Mouse (Mus musculus) hindbrain, embryonic 16.5 days (tissue): ENCODE results near the gene Olfr552. TPM values are rescaled to one million over a fixed set of nuclear protein-coding genes. Genes with fewer than 3 reads are reported as not detected.

Experiments
- ATAC-seq: fragments of 200-750 bp; cut with Nextera tagmentation; 2 replicates; pipeline ENCODE4 v1.8.0; 2017; ENCODE audit warnings: moderate TSS enrichment, moderate library complexity
- H3K27ac ChIP-seq: fragments of 300-500 bp; sonication (generic); 2 replicates; pipeline ENCODE4 v1.5.1; 2014; ENCODE audit warnings: low read depth, mild to moderate bottlenecking, control low read depth, low read length, moderate library complexity
- H3K27me3 ChIP-seq: fragments of 300-500 bp; sonication (generic); replicated peaks from 2 replicates; pipeline ENCODE4 v1.6.1; 2014; ENCODE audit warnings: low read length; ENCODE audit not compliant: control insufficient read depth, insufficient read depth
- H3K36me3 ChIP-seq: fragments of 300-500 bp; sonication (generic); 2 replicates; pipeline ENCODE4 v1.6.1; 2014; ENCODE audit warnings: mild to moderate bottlenecking, low read length, moderate library complexity, mixed read lengths; ENCODE audit not compliant: control insufficient read depth, insufficient read depth
- H3K4me1 ChIP-seq: fragments of 300-500 bp; sonication (generic); 2 replicates; pipeline ENCODE4 v1.6.1; 2014; ENCODE audit warnings: low read depth, low read length; ENCODE audit not compliant: control insufficient read depth, insufficient read depth
- H3K4me2 ChIP-seq: fragments of 300-500 bp; sonication (generic); 2 replicates; pipeline ENCODE4 v1.6.1; 2014; ENCODE audit warnings: mild to moderate bottlenecking, low read length, control low read depth, moderate library complexity
- H3K4me3 ChIP-seq: fragments of 300-500 bp; sonication (generic); 2 replicates; pipeline ENCODE4 v1.5.1; 2014; ENCODE audit warnings: mild to moderate bottlenecking, low read length, control low read depth, moderate library complexity
- H3K9ac ChIP-seq: fragments of 300-500 bp; sonication (generic); 2 replicates; pipeline ENCODE4 v1.6.1; 2014; ENCODE audit warnings: low read depth, mild to moderate bottlenecking, control low read depth, low read length, moderate library complexity
- H3K9me3 ChIP-seq: fragments of 300-500 bp; sonication (generic); 2 replicates; pipeline ENCODE4 v1.6.1; 2014; ENCODE audit warnings: mild to moderate bottlenecking, low read length, moderate library complexity; ENCODE audit not compliant: control insufficient read depth
- WGBS: fragments of 180-500 bp; shearing (Covaris S2); extraction: QIAGEN DNeasy Blood & Tissue Kit; methylation state at CpG from one replicate; pipeline ENCODE4 v1.1.7; 2014; 5-methylcytosine and 5-hydroxymethylcytosine counted together
- polyA plus RNA-seq: library from polyadenylated mRNA; unstranded; fragments of >200 nt; fragmentation: Nextera tagmentation; extraction: Ambion mirVana; gene quantifications from 2 replicates; pipeline ENCODE4 v1.2.1, GENCODE M21; 2015

Olfr552 gene
- polyA plus RNA-seq, result not detected in 2 replicates

DNA sequence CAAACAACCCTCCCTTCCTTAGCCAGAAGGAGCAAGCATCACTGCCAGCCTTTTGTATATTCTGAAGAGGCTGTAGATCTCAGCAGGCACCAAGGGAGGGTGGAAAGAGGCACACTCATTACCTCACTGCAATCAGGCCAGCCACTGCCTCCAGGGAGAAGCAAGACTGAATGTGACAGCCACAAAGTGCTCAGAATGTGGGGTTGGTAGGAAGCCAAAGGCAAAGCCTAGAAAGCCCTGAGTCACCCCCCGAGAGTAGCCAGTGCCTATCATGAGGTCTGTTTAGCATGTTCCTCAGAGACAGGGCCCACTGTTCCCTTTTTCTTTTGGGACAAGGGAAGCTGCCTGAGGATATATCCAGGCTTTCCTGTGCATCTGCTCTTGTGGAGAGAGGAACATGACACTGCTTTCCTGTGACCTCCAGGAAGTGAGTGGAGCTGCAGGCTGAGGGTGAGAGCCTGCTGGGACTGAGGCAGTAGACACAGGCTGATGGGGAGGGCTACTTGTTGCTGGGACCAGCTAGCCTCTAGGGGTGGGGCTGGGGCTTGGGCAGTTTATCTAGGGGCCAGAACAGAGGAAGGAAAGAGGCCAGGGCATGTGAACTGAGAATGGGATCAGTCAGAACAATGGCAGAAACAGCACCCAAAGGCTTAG is at the start of gene Olfr552:
Olfr552 (plus strand) TSS at position 393 of the 654 bp plus-strand sequence.
- ATAC-seq, result no peak

GRCm38 (mm10) chr7:102549570-102549969 is 48.0 kb upstream of the Olfr552 start, which contains the start of gene Olfr549:
Gene Olfr549 (plus strand): TSS chr7:102549870.
- Histone ChIP-seq H3K9ac (no peak within 1 kb of the TSS), H3K27me3 (no peaks in the 10 kb centered on the region), H3K27ac (no peak within 1 kb of the TSS), H3K4me1 (no peaks in the 10 kb centered on the region), H3K4me2 (no peak within 1 kb of the TSS), H3K36me3 (no peaks in the 10 kb centered on the region), H3K4me3 (no peak within 1 kb of the TSS), H3K9me3 (no peaks in the 10 kb centered on the region)
- ATAC-seq, result no peak
- WGBS, result 93% methylated on average over 3 of the region's 3 CpGs

More for the DNA sequence above, at the start of gene Olfr552:
- H3K36me3 ChIP-seq, result no peaks in the 10 kb centered on the region
- no peaks in the 10 kb centered on the region for H3K4me1 ChIP-seq
- H3K4me2 ChIP-seq, result no peak within 1 kb of the TSS
- no peaks in the 10 kb centered on the region for H3K27me3 ChIP-seq
- no peaks in the 10 kb centered on the region for H3K9me3 ChIP-seq
- no peak within 1 kb of the TSS for H3K4me3 ChIP-seq
- no peak within 1 kb of the TSS for H3K27ac ChIP-seq
- 60% methylated on average over 1 of the region's 1 CpGs for WGBS
- no peak within 1 kb of the TSS for H3K9ac ChIP-seq

- H3K27me3 ChIP-seq, result no peaks in the 10 kb centered on the region
- H3K36me3 ChIP-seq, result no peaks in the 10 kb centered on the region
- no peak overlapping the region for H3K4me3 ChIP-seq
- no peaks in the 10 kb centered on the region for H3K9me3 ChIP-seq
- H3K4me2 ChIP-seq, result no peak overlapping the region
- 79% methylated on average over 3 of the region's 3 CpGs for WGBS
- no peak overlapping the region for H3K27ac ChIP-seq
- H3K9ac ChIP-seq, result no peak overlapping the region
- no peaks in the 10 kb centered on the region for H3K4me1 ChIP-seq
- no peak for ATAC-seq
These were observed 44.3 kb upstream of the Olfr552 start for GRCm38 (mm10) chr7:102553279-102553678.

DNA sequence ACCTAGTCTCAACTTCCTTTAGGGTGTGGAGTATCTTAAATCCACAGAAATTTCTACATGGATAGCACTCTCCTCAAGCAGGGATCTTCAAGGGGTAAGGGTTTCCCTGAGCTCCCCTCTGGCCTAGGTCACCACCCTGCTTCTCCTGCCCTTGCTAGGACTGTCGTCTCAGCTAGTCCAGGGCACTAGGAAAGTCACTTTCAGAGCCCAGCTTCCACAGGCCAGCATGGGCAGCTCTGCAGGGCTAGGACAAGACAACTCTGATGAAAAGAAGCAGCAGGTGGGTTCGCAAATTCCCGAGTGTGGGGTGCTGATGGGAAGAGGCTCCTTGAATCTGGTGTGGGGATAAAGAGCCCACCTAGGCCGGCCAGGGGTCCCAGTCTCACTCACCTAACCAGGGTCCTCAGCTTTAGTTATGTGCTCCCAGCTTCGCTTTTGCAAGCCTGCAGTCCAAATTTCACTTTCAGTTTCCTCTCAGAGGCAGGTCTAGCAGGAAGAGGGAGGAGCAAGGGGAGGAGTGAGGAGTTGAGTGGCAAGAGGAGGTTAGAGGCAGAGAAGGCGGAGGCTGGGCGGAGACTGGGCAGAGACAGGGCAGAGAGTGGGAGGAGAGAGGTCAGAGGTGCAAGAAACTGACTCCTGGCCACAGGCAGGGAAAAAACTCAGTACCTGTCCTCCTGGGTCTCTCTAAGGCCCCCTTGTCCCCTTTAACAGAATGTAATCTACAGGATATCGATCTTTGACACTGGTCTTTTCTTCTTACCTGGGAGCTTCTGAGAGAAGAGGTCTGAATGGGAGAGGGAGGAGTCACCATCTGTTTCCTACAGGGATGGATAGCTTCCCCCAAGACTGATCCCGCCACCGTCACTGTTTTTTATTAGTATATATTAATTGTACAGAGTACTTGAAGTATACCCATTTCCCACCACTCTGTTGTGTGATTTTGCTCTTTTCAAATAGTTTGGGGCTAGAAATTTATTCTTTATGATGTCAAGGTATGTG is 32.3 kb upstream of the Olfr552 start, which contains the start of gene Trim21:
Trim21 (minus strand) TSS at position 488 of the 999 bp plus-strand sequence.
- Histone ChIP-seq H3K4me3 (peak within 1 kb of the TSS; percentile 34), H3K4me1 (no peaks in the 10 kb centered on the region), H3K27ac (no peak within 1 kb of the TSS), H3K36me3 (no peaks in the 10 kb centered on the region), H3K4me2 (peak within 1 kb of the TSS; percentile 39), H3K9ac (peak within 1 kb of the TSS; percentile 42), H3K27me3 (no peaks in the 10 kb centered on the region), H3K9me3 (no peaks in the 10 kb centered on the region)
- WGBS, result 25% methylated on average over 10 of the region's 10 CpGs
- peak; percentile 74 for ATAC-seq

- H3K4me2 ChIP-seq, result no peak overlapping the region
- H3K4me3 ChIP-seq, result no peak overlapping the region
- no peaks in the 10 kb centered on the region for H3K27me3 ChIP-seq
- WGBS, result 91% methylated on average over 4 of the region's 4 CpGs
- H3K9ac ChIP-seq, result no peak overlapping the region
- H3K36me3 ChIP-seq, result no peaks in the 10 kb centered on the region
- H3K9me3 ChIP-seq, result no peaks in the 10 kb centered on the region
- ATAC-seq, result no peak
- H3K4me1 ChIP-seq, result no peaks in the 10 kb centered on the region
- H3K27ac ChIP-seq, result no peak overlapping the region
These were observed 31.4 kb upstream of the Olfr552 start for GRCm38 (mm10) chr7:102566219-102566618.

- ATAC-seq, result no peak
- WGBS, result 92% methylated on average over 8 of the region's 8 CpGs
- no peak within 1 kb of the TSS for H3K4me3 ChIP-seq
These were observed 26.4 kb upstream of the Olfr552 start, which contains the start of gene Olfr550 for GRCm38 (mm10) chr7:102571142-102571541. Gene Olfr550 (plus strand): TSS chr7:102571442.

DNA sequence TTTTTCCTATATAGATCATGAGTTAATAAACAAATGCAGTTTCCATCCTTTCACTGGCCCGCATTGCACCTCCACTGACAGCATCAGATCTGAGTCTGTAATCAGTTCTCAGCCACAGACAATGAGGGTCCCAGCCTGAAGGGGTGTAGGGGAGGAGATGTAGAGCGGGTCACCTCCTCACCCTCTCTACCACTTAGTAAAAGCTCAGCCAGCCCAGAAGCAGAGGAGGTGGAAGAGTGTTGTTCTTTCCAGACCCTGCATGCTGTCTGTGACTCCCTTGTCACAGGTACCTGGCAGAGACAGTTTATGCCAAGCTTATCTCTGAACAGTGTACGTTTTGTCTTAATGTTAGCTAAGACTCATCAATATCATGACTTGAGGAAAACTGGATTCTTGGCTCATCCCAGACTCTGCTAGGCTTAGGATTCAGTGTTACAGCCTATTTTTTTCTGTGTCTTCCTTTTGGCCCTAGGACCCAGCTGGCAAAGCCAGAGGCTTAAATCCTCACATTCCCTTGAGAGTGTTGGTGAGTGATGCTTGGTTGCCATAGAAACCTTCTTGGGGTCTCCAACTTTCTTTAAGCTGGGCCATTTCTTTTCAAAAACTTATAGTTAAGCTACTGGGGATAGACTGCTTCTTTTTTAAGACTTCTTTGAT is 24.3 kb upstream of the Olfr552 start:
- ATAC-seq, result no peak; the same call in 1 of the 2 replicates
- Histone ChIP-seq H3K4me1 (no peaks in the 10 kb centered on the region; the same call in 1 of the 2 replicates), H3K9ac (no peak overlapping the region), H3K4me3 (no peak overlapping the region), H3K27me3 (no peaks in the 10 kb centered on the region), H3K9me3 (no peaks in the 10 kb centered on the region), H3K27ac (no peak overlapping the region), H3K36me3 (no peaks in the 10 kb centered on the region), H3K4me2 (no peak overlapping the region)
- 68% methylated on average over 3 of the region's 3 CpGs for WGBS

More at GRCm38 (mm10) chr7:102571142-102571541, 26.4 kb upstream of the Olfr552 start, which contains the start of gene Olfr550:
- Histone ChIP-seq H3K4me2 (no peak within 1 kb of the TSS), H3K9ac (no peak within 1 kb of the TSS), H3K27me3 (no peaks in the 10 kb centered on the region), H3K36me3 (no peaks in the 10 kb centered on the region), H3K4me1 (no peaks in the 10 kb centered on the region; the same call in 1 of the 2 replicates), H3K9me3 (no peaks in the 10 kb centered on the region), H3K27ac (no peak within 1 kb of the TSS)

GRCm38 (mm10) chr7:102575998-102576397 is 21.6 kb upstream of the Olfr552 start:
- no peaks in the 10 kb centered on the region; the same call in 1 of the 2 replicates for H3K4me1 ChIP-seq

More at GRCm38 (mm10) chr7:102575998-102576397, 21.6 kb upstream of the Olfr552 start:
- Histone ChIP-seq H3K9ac (no peak overlapping the region), H3K27ac (no peak overlapping the region), H3K9me3 (no peaks in the 10 kb centered on the region), H3K36me3 (no peaks in the 10 kb centered on the region), H3K4me2 (no peak overlapping the region), H3K4me3 (no peak overlapping the region), H3K27me3 (no peaks in the 10 kb centered on the region)
- ATAC-seq, result no peak
- 78% methylated on average over 6 of the region's 6 CpGs for WGBS
